Mouse (Mus musculus): Measurements from ENCODE around the gene Spata3. TPM values are rescaled to one million over a fixed set of nuclear protein-coding genes. Genes with fewer than 3 reads are reported as not detected.

Gene Spata3
- total RNA-seq, 1 experiment from 2014 or later = not detected

- peak; percentile 89 to 93 for ATAC-seq (replicated peaks in 1 of 2; ENCODE audit: insufficient read depth in 1 of 2, low FRiP score in 2 of 2, low TSS enrichment in 1 of 2, low read depth in 1 of 2, poor library complexity in 2 of 2, severe bottlenecking in 2 of 2)
These were observed 858 bp upstream of the Spata3 start for GRCm38 (mm10) chr1:86015758-86016157.

GRCm38 (mm10) chr1:86018235-86019055 is 1.8 kb downstream of the Spata3 start:
- peak; percentile 57 to 76 for ATAC-seq (replicated peaks in 1 of 2; ENCODE audit: insufficient read depth in 1 of 2, low FRiP score in 2 of 2, low TSS enrichment in 1 of 2, low read depth in 1 of 2, poor library complexity in 2 of 2, severe bottlenecking in 2 of 2)

GRCm38 (mm10) chr1:86021365-86021989 is 4.9 kb downstream of the Spata3 start:
- ATAC-seq (replicated peaks in 1 of 2; ENCODE audit: insufficient read depth in 1 of 2, low FRiP score in 2 of 2, low TSS enrichment in 1 of 2, low read depth in 1 of 2, poor library complexity in 2 of 2, severe bottlenecking in 2 of 2) = peak; percentile 58; a peak in 3 of 4 replicates

- no peak for ATAC-seq (replicated peaks in 1 of 2; ENCODE audit: insufficient read depth in 1 of 2, low FRiP score in 2 of 2, low TSS enrichment in 1 of 2, low read depth in 1 of 2, poor library complexity in 2 of 2, severe bottlenecking in 2 of 2)
These were observed 15.8 kb downstream of the Spata3 start for GRCm38 (mm10) chr1:86032273-86032987.

- peak; percentile 63 to 65 for ATAC-seq (replicated peaks in 1 of 2; ENCODE audit: insufficient read depth in 1 of 2, low FRiP score in 2 of 2, low TSS enrichment in 1 of 2, low read depth in 1 of 2, poor library complexity in 2 of 2, severe bottlenecking in 2 of 2)
These were observed 21.8 kb downstream of the Spata3 start for GRCm38 (mm10) chr1:86038191-86038951.

- no peak for ATAC-seq (replicated peaks in 1 of 2; ENCODE audit: insufficient read depth in 1 of 2, low FRiP score in 2 of 2, low TSS enrichment in 1 of 2, low read depth in 1 of 2, poor library complexity in 2 of 2, severe bottlenecking in 2 of 2)
These were observed 23.5 kb downstream of the Spata3 start for GRCm38 (mm10) chr1:86040131-86040530.

GRCm38 (mm10) chr1:86040817-86041216 is 24.2 kb downstream of the Spata3 start:
- ATAC-seq (replicated peaks in 1 of 2; ENCODE audit: insufficient read depth in 1 of 2, low FRiP score in 2 of 2, low TSS enrichment in 1 of 2, low read depth in 1 of 2, poor library complexity in 2 of 2, severe bottlenecking in 2 of 2) = peak; percentile 41 to 54

- ATAC-seq (replicated peaks in 1 of 2; ENCODE audit: insufficient read depth in 1 of 2, low FRiP score in 2 of 2, low TSS enrichment in 1 of 2, low read depth in 1 of 2, poor library complexity in 2 of 2, severe bottlenecking in 2 of 2) = no peak
These were observed 28.4 kb downstream of the Spata3 start for GRCm38 (mm10) chr1:86045056-86045455.

GRCm38 (mm10) chr1:86045848-86046805 is 29.5 kb downstream of the Spata3 start, which contains the start of gene 2810459M11Rik:
2810459M11Rik (plus strand) TSS chr1:86045863.
- ATAC-seq (replicated peaks in 1 of 2; ENCODE audit: insufficient read depth in 1 of 2, low FRiP score in 2 of 2, low TSS enrichment in 1 of 2, low read depth in 1 of 2, poor library complexity in 2 of 2, severe bottlenecking in 2 of 2) = peak in 1 of 2 experiments; percentile 26; a peak in 1 of 4 replicates

GRCm38 (mm10) chr1:86046833-86047563 is 30.4 kb downstream of the Spata3 start:
- ATAC-seq (replicated peaks in 1 of 2; ENCODE audit: insufficient read depth in 1 of 2, low FRiP score in 2 of 2, low TSS enrichment in 1 of 2, low read depth in 1 of 2, poor library complexity in 2 of 2, severe bottlenecking in 2 of 2) = 0 out of 4 replicates have a peak, but pooled peaks of 1 of the 2 experiments have one; percentile 14

- peak; percentile 17 to 54; a peak in 2 of 4 replicates for ATAC-seq (replicated peaks in 1 of 2; ENCODE audit: insufficient read depth in 1 of 2, low FRiP score in 2 of 2, low TSS enrichment in 1 of 2, low read depth in 1 of 2, poor library complexity in 2 of 2, severe bottlenecking in 2 of 2)
These were observed 31.6 kb downstream of the Spata3 start for GRCm38 (mm10) chr1:86048231-86048630.

GRCm38 (mm10) chr1:86048744-86049143 is 32.1 kb downstream of the Spata3 start:
- ATAC-seq (replicated peaks in 1 of 2; ENCODE audit: insufficient read depth in 1 of 2, low FRiP score in 2 of 2, low TSS enrichment in 1 of 2, low read depth in 1 of 2, poor library complexity in 2 of 2, severe bottlenecking in 2 of 2) = no peak

- no peak for ATAC-seq (replicated peaks in 1 of 2; ENCODE audit: insufficient read depth in 1 of 2, low FRiP score in 2 of 2, low TSS enrichment in 1 of 2, low read depth in 1 of 2, poor library complexity in 2 of 2, severe bottlenecking in 2 of 2)
These were observed 36.7 kb downstream of the Spata3 start for GRCm38 (mm10) chr1:86053198-86053921.

GRCm38 (mm10) chr1:86054943-86055342 is 38.3 kb downstream of the Spata3 start:
- no peak for ATAC-seq (replicated peaks in 1 of 2; ENCODE audit: insufficient read depth in 1 of 2, low FRiP score in 2 of 2, low TSS enrichment in 1 of 2, low read depth in 1 of 2, poor library complexity in 2 of 2, severe bottlenecking in 2 of 2)

- ATAC-seq (replicated peaks in 1 of 2; ENCODE audit: insufficient read depth in 1 of 2, low FRiP score in 2 of 2, low TSS enrichment in 1 of 2, low read depth in 1 of 2, poor library complexity in 2 of 2, severe bottlenecking in 2 of 2) = no peak
These were observed 39.7 kb downstream of the Spata3 start for GRCm38 (mm10) chr1:86056284-86056683.

All from hematopoietic stem cell, adult 5-6 weeks (primary cell).